ENCODE assay signal across 8 mouse cellular contexts in the genomic region with DNA sequence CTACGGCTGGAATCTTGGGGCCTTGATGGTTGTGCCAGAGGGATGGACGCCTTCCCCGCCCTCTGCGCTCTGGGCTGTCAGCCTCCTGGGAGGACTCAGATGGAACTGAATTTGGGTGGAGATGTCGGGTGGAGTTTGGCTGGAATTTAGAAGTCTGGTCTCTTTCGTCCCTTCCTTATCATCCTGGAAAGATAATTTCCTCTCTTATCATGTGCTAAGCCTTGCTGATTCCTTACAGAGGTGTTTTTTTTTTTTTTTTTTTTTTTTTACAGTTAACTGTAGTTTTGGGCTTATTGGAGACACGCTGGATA. TPM values are rescaled to one million over a fixed set of nuclear protein-coding genes. Genes with fewer than 3 reads are reported as not detected.
DNase-seq lines count a peak whose midpoint lies in the region; ATAC-seq and TF ChIP-seq lines count a peak whose summit lies in the region.

No protein-coding gene starts in this region.

- no peak overlapping the region for H3K27ac ChIP-seq in CH12.LX (ENCODE audit: insufficient read depth, low read depth)

- H3K36me3 ChIP-seq in erythroblast, embryonic 14.5 days (ENCODE audit: control insufficient read depth), result peaks cover 48% of the 10 kb centered on the region
- H3K36me3 ChIP-seq in CH12.LX (replicated peaks in 1 of 2; ENCODE audit: control insufficient read depth in 1 of 2, insufficient read depth in 1 of 2, low read length in 1 of 2), result no peaks in the 10 kb centered on the region

- DNase-seq in CH12.LX (ENCODE audit: extremely low read depth) (no peak), liver (peak; percentile 68)
- DNase-seq in heart, adult 11 months, result peak; percentile 98
- DNase-seq in frontal cortex, postnatal 25 days (ENCODE audit: low spot score in 2 of 2), result no peak
- DNase-seq in frontal cortex, postnatal 36 days (ENCODE audit: low spot score in 2 of 2), result no peak

- H3K79me2 ChIP-seq in CH12.LX (replicated peaks; ENCODE audit: control insufficient read depth, extremely low read depth, insufficient read depth, poor library complexity, severe bottlenecking), result no peaks in the 10 kb centered on the region

- no peak overlapping the region for H3K4me2 ChIP-seq in CH12.LX (ENCODE audit: insufficient read depth, low read depth, poor library complexity, severe bottlenecking)

- H3K9me3 ChIP-seq in erythroblast, embryonic 14.5 days (ENCODE audit: control insufficient read depth, low read length), result no peaks in the 10 kb centered on the region
- no peaks in the 10 kb centered on the region for H3K9me3 ChIP-seq in CH12.LX (replicated peaks; ENCODE audit: low read length)

- H3K9ac ChIP-seq in CH12.LX (ENCODE audit: insufficient read depth, low read depth), result no peak overlapping the region

- in situ Hi-C loops in CH12.LX (cut with MboI; ENCODE audit: low pct_ligation_motif_present, low pct_unique_long_range_greater_than_20kb, low sequenced_read_pairs), result no loop called here

- dilution Hi-C loops in CH12.LX (cut with MboI; ENCODE audit: extremely low pct_ligation_motif_present, extremely low pct_unique_long_range_greater_than_20kb, low sequenced_read_pairs), result no loop called here

- no peak for TF ChIP-seq RAD21 in CH12.LX (IDR thresholded peaks at IDR 0.05; ENCODE audit: low read depth, low read length)

- TF ChIP-seq POLR2A in CH12.LX (IDR thresholded peaks at IDR 0.05; ENCODE audit: low read depth, low read length), result no peak

- ATAC-seq in erythroblast, adult 5-6 weeks (replicated peaks; ENCODE audit: low FRiP score, poor library complexity, severe bottlenecking), result no peak; the same call in 1 of the 2 replicates
- ATAC-seq in granulocyte monocyte progenitor cell, adult 5-6 weeks (replicated peaks; ENCODE audit: poor library complexity, severe bottlenecking), result no peak

- no peaks in the 10 kb centered on the region for H3K27me3 ChIP-seq in erythroblast, embryonic 14.5 days (ENCODE audit: control insufficient read depth)
- H3K27me3 ChIP-seq in CH12.LX (replicated peaks), result peaks cover 20% of the 10 kb centered on the region

- H3K4me3 ChIP-seq in erythroblast, embryonic 14.5 days (replicated peaks), result peak overlapping the region; percentile 77
- no peak overlapping the region for H3K4me3 ChIP-seq in CH12.LX (replicated peaks in 1 of 3; ENCODE audit: low read depth in 2 of 3, low read length in 2 of 3, poor library complexity in 1 of 3)

- TF ChIP-seq EP300 in CH12.LX (IDR thresholded peaks at IDR 0.05; ENCODE audit: low read length), result no peak

- H3K4me1 ChIP-seq in erythroblast, embryonic 14.5 days (ENCODE audit: control insufficient read depth), result peaks cover 95% of the 10 kb centered on the region
- H3K4me1 ChIP-seq in CH12.LX (ENCODE audit: control insufficient read depth in 1 of 2, insufficient read depth in 2 of 2), result peaks cover 8 to 25% of the 10 kb centered on the region in 2 experiments

- no peak for TF ChIP-seq CTCF in CH12.LX (conservative IDR thresholded peaks at IDR 0.05 in 1 of 2, IDR thresholded peaks at IDR 0.05 in 1 of 2; ENCODE audit: low read depth in 2 of 2, low read length in 2 of 2)

TF ChIP-seq in CH12.LX, 34 proteins besides CTCF, POLR2A, EP300 and RAD21:
- TF ChIP-seq JUND (conservative IDR thresholded peaks at IDR 0.05; ENCODE audit: low read depth, low read length) (no peak), ZNF384 (IDR thresholded peaks at IDR 0.05; ENCODE audit: low read depth, low read length) (peak; percentile 37; the same call in 1 of the 2 replicates)
TF ChIP-seq in CH12.LX: peak in this region for 1.

RNA-seq across cellular contexts. Expression of gene Sept8, which starts 2.7 kb away (rescaled TPM):
- 7.5 and 7.8 TPM in 2 replicates for polyA plus RNA-seq in erythroblast, embryonic 14.5 days (2012)
- 28.1 and 29.9 TPM in 2 replicates for total RNA-seq in erythroblast, adult 5-6 weeks (2015; ENCODE audit: low replicate concordance)
- total RNA-seq in erythroblast, adult 5-6 weeks (2017; ENCODE audit: low replicate concordance), result 31.2 and 60.5 TPM in 2 replicates
- total RNA-seq in CH12.LX (2012; rRNA removed), result 14.9 and 21.9 TPM in 2 replicates
- 8.2 and 8.5 TPM in 2 replicates for total RNA-seq in CH12.LX (2014; rRNA removed)
- 15.2 and 15.3 TPM in 2 replicates for polyA plus RNA-seq in CH12.LX (2012; ENCODE audit: insufficient read length, low read depth)
- total RNA-seq in granulocyte monocyte progenitor cell, adult 5-6 weeks (2014; fragmentation: Nextera tagmentation), result 4.4 and 4.9 TPM in 2 replicates
- 4.4 and 5.7 TPM in 2 replicates for total RNA-seq in granulocyte monocyte progenitor cell, adult 5-6 weeks (2017)

RNA-seq across cellular contexts. Expression of gene Sowaha, which starts 41.7 kb away (rescaled TPM):
- polyA plus RNA-seq in erythroblast, embryonic 14.5 days (2012), result 9.4 and 11.2 TPM in 2 replicates
- total RNA-seq in erythroblast, adult 5-6 weeks (2015; ENCODE audit: low replicate concordance), result 178 and 210 TPM in 2 replicates
- 298 and 357 TPM in 2 replicates for total RNA-seq in erythroblast, adult 5-6 weeks (2017; ENCODE audit: low replicate concordance)
- not detected in 2 replicates for total RNA-seq in CH12.LX (2012; rRNA removed)
- total RNA-seq in CH12.LX (2014; rRNA removed), result not detected in 2 replicates
- not detected in 2 replicates for polyA plus RNA-seq in CH12.LX (2012; ENCODE audit: insufficient read length, low read depth)
- not detected in 2 replicates for total RNA-seq in granulocyte monocyte progenitor cell, adult 5-6 weeks (2014; fragmentation: Nextera tagmentation)
- not detected in 2 replicates for total RNA-seq in granulocyte monocyte progenitor cell, adult 5-6 weeks (2017)

RNA-seq across cellular contexts. Expression of gene Gm9945, which starts 41.8 kb away (rescaled TPM):
- not detected in 2 replicates for polyA plus RNA-seq in erythroblast, embryonic 14.5 days (2012)
- 2.3 and 2.5 TPM in 2 replicates for total RNA-seq in erythroblast, adult 5-6 weeks (2015; ENCODE audit: low replicate concordance)
- 5.2 and 6.7 TPM in 2 replicates for total RNA-seq in erythroblast, adult 5-6 weeks (2017; ENCODE audit: low replicate concordance)
- total RNA-seq in CH12.LX (2012; rRNA removed) (not detected in 2 replicates), CH12.LX (2014; rRNA removed) (not detected in 2 replicates)
- polyA plus RNA-seq in CH12.LX (2012; ENCODE audit: insufficient read length, low read depth), result not detected in 2 replicates
- total RNA-seq in granulocyte monocyte progenitor cell, adult 5-6 weeks (2014; fragmentation: Nextera tagmentation), result not detected in 2 replicates
- total RNA-seq in granulocyte monocyte progenitor cell, adult 5-6 weeks (2017), result not detected in 2 replicates

RNA-seq across cellular contexts. Expression of gene Kif3a, which starts 45.4 kb away (rescaled TPM):
- 0.31 and 0.37 TPM in 2 replicates for polyA plus RNA-seq in erythroblast, embryonic 14.5 days (2012)
- 1.3 and 4.4 TPM in 2 replicates for total RNA-seq in erythroblast, adult 5-6 weeks (2015; ENCODE audit: low replicate concordance)
- total RNA-seq in erythroblast, adult 5-6 weeks (2017; ENCODE audit: low replicate concordance), result 2.8 and 5.2 TPM in 2 replicates
- total RNA-seq in CH12.LX (2012; rRNA removed) (11.3 and 18.3 TPM in 2 replicates), CH12.LX (2014; rRNA removed) (7.7 and 8.9 TPM in 2 replicates)
- polyA plus RNA-seq in CH12.LX (2012; ENCODE audit: insufficient read length, low read depth), result 26.5 and 27.9 TPM in 2 replicates
- 7.5 and 11.8 TPM in 2 replicates for total RNA-seq in granulocyte monocyte progenitor cell, adult 5-6 weeks (2014; fragmentation: Nextera tagmentation)
- 2.4 and 5.7 TPM in 2 replicates for total RNA-seq in granulocyte monocyte progenitor cell, adult 5-6 weeks (2017)

RNA-seq across cellular contexts. Expression of gene Gm9837, which starts 51.5 kb away (rescaled TPM):
- not detected in 2 replicates for polyA plus RNA-seq in erythroblast, embryonic 14.5 days (2012)
- not detected in 2 replicates for total RNA-seq in erythroblast, adult 5-6 weeks (2015; ENCODE audit: low replicate concordance)
- total RNA-seq in erythroblast, adult 5-6 weeks (2017; ENCODE audit: low replicate concordance), result not detected in 2 replicates
- not detected in 2 replicates for total RNA-seq in CH12.LX (2012; rRNA removed)
- not detected in 2 replicates for total RNA-seq in CH12.LX (2014; rRNA removed)
- not detected in 2 replicates for polyA plus RNA-seq in CH12.LX (2012; ENCODE audit: insufficient read length, low read depth)
- total RNA-seq in granulocyte monocyte progenitor cell, adult 5-6 weeks (2014; fragmentation: Nextera tagmentation), result not detected in 2 replicates
- total RNA-seq in granulocyte monocyte progenitor cell, adult 5-6 weeks (2017), result not detected in 2 replicates

Comparison
In these comparisons a context has a peak if more than half of its experiments do, and no peak if none do; other contexts are left out.
1. DNase-seq: peak in heart, adult 11 months (single experiment) and liver (single experiment); none in CH12.LX (single experiment), frontal cortex, postnatal 25 days (0 of 2) and frontal cortex, postnatal 36 days (0 of 2).
2. RNA of gene Sowaha, which starts 41.7 kb away (total RNA-seq): 178 to 357 TPM in erythroblast, adult 5-6 weeks; not detected in CH12.LX and not detected in granulocyte monocyte progenitor cell, adult 5-6 weeks; every median in the first group is over 100 times any median in the second.